Mouse (Mus musculus): ENCODE results near the gene Exoc8. TPM values are rescaled to one million over a fixed set of nuclear protein-coding genes. Genes with fewer than 3 reads are reported as not detected.

The Exoc8 gene
- polyA plus RNA-seq, 1 experiment from 2014 or later: 11.9 TPM

GRCm38 (mm10) chr8:124903198-124903597 lies 5.7 kb upstream of the Exoc8 start:
- H3K27ac ChIP-seq: no peak overlapping the region
- no peaks in the 10 kb centered on the region for H3K27me3 ChIP-seq
- no peak overlapping the region for H3K9ac ChIP-seq (replicated peaks)
- no peaks in the 10 kb centered on the region for H3K9me3 ChIP-seq
- peaks cover 7% of the 10 kb centered on the region for H3K4me1 ChIP-seq (replicated peaks)
- no peak overlapping the region for H3K4me3 ChIP-seq (replicated peaks)
- H3K4me2 ChIP-seq: no peak overlapping the region
- H3K36me3 ChIP-seq: peaks cover 83% of the 10 kb centered on the region
- no peak for ATAC-seq (ENCODE audit: insufficient number of reproducible peaks, insufficient read depth, low FRiP score, low TSS enrichment, low read depth)
- WGBS: 95% methylated on average over 15 of the region's 15 CpGs

- 6% methylated on average over 31 of the region's 31 CpGs for WGBS
- peak overlapping the region; percentile 50; the same call in 1 of the 2 replicates for H3K27ac ChIP-seq
These were observed 873 bp upstream of the Exoc8 start for GRCm38 (mm10) chr8:124898251-124898905.

DNA sequence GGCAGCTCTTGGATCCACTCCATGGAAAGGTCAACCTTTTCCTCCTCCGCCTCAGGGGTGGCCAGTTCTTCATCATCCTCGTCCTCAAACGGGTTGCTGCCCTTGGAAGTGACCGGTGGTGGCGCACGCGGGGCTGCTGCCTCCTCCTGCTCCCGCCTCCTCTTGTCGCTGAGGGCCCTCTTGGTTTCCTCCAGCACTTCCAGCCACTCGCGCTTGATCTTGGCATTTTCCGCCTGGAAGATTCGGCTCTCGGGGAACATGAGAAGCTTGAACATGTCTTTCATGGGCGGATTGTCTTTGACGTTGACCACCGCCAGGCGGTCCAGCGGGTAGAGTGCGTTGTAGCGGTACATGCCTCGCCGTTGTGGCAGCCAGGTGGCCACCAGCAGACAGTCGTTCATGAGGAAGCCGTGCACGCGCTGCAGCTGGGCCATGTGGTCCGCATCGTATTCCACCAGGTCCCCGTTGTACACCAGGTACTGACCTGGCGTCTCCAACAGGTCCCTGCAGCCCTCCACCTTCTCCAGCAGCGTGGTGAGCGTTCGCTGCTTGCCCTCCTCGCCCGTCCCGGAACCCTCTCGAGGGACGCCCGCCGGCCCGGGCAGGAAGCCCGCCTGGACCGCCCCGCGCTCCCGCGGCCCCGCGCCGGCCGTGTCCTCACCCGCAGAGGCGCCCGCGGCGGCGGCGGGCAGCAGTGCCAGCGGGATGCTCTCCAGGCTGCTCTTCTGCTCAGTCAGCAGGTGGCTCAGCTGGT lies 696 bp downstream of the Exoc8 start:
- peaks cover 49% of the 10 kb centered on the region for H3K36me3 ChIP-seq
- H3K27me3 ChIP-seq: no peaks in the 10 kb centered on the region

More at GRCm38 (mm10) chr8:124898251-124898905, 873 bp upstream of the Exoc8 start:
- no peaks in the 10 kb centered on the region for H3K27me3 ChIP-seq
- H3K4me2 ChIP-seq: peak overlapping the region; percentile 99
- peak overlapping the region; percentile 89 for H3K9ac ChIP-seq (replicated peaks)
- peaks cover 20% of the 10 kb centered on the region for H3K4me1 ChIP-seq (replicated peaks)
- peak overlapping the region; percentile 97 for H3K4me3 ChIP-seq (replicated peaks)
- ATAC-seq (ENCODE audit: insufficient number of reproducible peaks, insufficient read depth, low FRiP score, low TSS enrichment, low read depth): peak; percentile 12; the same call in 1 of the 2 replicates
- H3K9me3 ChIP-seq: no peaks in the 10 kb centered on the region
- peaks cover 64% of the 10 kb centered on the region for H3K36me3 ChIP-seq

GRCm38 (mm10) chr8:124896010-124896631 lies 1.4 kb downstream of the Exoc8 start:
- ATAC-seq (ENCODE audit: insufficient number of reproducible peaks, insufficient read depth, low FRiP score, low TSS enrichment, low read depth): no peak
- Histone ChIP-seq H3K4me3 (replicated peaks) (peak overlapping the region; percentile 97), H3K4me1 (replicated peaks) (peaks cover 28% of the 10 kb centered on the region), H3K36me3 (peaks cover 51% of the 10 kb centered on the region), H3K27me3 (no peaks in the 10 kb centered on the region), H3K9ac (replicated peaks) (peak overlapping the region; percentile 89), H3K27ac (no peak overlapping the region), H3K9me3 (no peaks in the 10 kb centered on the region), H3K4me2 (peak overlapping the region; percentile 99)
- 86% methylated on average over 26 of the region's 26 CpGs for WGBS

More for the DNA sequence above, 696 bp downstream of the Exoc8 start:
- Histone ChIP-seq H3K9ac (replicated peaks) (peak overlapping the region; percentile 89), H3K4me1 (replicated peaks) (peaks cover 28% of the 10 kb centered on the region), H3K4me2 (peak overlapping the region; percentile 99), H3K4me3 (replicated peaks) (peak overlapping the region; percentile 97), H3K27ac (peak overlapping the region; percentile 82), H3K9me3 (no peaks in the 10 kb centered on the region)
- 2% methylated on average over 60 of the region's 60 CpGs for WGBS
- ATAC-seq (ENCODE audit: insufficient number of reproducible peaks, insufficient read depth, low FRiP score, low TSS enrichment, low read depth): peak; percentile 28; the same call in 1 of the 2 replicates

DNA sequence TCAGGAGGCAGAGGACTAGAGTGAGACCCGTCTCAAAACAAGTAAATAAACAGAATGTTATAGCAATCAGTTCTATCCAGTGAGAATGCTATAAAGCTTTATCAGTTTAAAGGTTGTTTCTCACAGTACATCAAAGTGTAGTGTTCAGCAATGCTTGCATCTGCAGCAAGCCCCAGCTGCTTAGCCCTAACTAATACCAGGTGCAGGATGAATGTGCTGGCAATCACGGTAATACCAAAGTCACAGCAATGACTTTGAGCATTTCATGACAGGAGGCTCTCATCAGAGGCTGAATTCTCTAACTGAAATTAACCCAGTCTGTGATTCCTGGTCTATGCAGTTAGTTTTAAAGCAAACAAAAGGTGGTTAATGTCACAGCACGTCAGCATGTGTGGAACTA lies 4.9 kb downstream of the Exoc8 start:
- no peak for ATAC-seq (ENCODE audit: insufficient number of reproducible peaks, insufficient read depth, low FRiP score, low TSS enrichment, low read depth)
- peak overlapping the region; percentile 59; the same call in 1 of the 2 replicates for H3K27ac ChIP-seq
- no peak overlapping the region for H3K4me3 ChIP-seq (replicated peaks)
- H3K9me3 ChIP-seq: peaks cover 9% of the 10 kb centered on the region; the same call in 1 of the 2 replicates
- H3K4me2 ChIP-seq: no peak overlapping the region
- peaks cover 69% of the 10 kb centered on the region for H3K36me3 ChIP-seq
- no peaks in the 10 kb centered on the region for H3K27me3 ChIP-seq
- H3K4me1 ChIP-seq (replicated peaks): peaks cover 21% of the 10 kb centered on the region
- H3K9ac ChIP-seq (replicated peaks): no peak overlapping the region
- WGBS: 23% methylated on average over 3 of the region's 3 CpGs

GRCm38 (mm10) chr8:124888385-124888784 lies 9.1 kb downstream of the Exoc8 start:
- peaks cover 8% of the 10 kb centered on the region for H3K4me1 ChIP-seq (replicated peaks)
- WGBS: 97% methylated on average over 5 of the region's 5 CpGs
- no peak overlapping the region for H3K27ac ChIP-seq
- no peak overlapping the region for H3K9ac ChIP-seq (replicated peaks)
- H3K9me3 ChIP-seq: peaks cover 10% of the 10 kb centered on the region; the same call in 1 of the 2 replicates
- no peak overlapping the region for H3K4me2 ChIP-seq
- H3K4me3 ChIP-seq (replicated peaks): no peak overlapping the region
- peaks cover 85% of the 10 kb centered on the region for H3K36me3 ChIP-seq
- H3K27me3 ChIP-seq: no peaks in the 10 kb centered on the region
- no peak for ATAC-seq (ENCODE audit: insufficient number of reproducible peaks, insufficient read depth, low FRiP score, low TSS enrichment, low read depth)

DNA sequence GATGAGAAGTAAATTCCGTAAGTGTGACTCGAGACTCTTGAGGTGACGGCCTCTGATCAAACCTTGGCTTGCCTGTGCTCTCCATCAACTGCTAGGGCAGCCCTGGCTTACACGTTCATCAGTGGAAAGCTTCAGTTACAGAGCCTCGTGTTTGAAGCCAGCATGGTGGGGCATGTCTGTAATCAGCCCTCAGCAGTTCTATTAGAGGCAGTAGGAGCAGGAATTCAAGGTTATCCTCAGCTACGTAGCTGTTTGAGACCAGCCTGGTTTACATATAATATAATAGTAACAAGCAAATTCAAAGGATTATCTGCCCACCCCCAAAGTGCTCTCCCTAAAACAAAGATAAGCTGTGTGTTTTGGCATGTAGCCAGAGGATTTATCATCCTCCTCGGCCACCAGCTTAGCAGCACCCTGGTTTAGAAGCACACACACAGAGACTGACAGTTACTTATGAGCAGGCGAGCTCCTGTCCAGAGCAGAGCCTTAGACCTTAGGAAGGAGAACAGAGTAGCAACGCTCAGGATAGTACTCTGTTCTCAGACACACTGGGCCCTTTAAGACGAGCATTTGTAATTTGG lies 18.5 kb downstream of the Exoc8 start:
- peaks cover 98% of the 10 kb centered on the region for H3K36me3 ChIP-seq
- no peak for ATAC-seq (ENCODE audit: insufficient number of reproducible peaks, insufficient read depth, low FRiP score, low TSS enrichment, low read depth)
- 92% methylated on average over 10 of the region's 10 CpGs for WGBS

GRCm38 (mm10) chr8:124878141-124878540 lies 19.4 kb downstream of the Exoc8 start:
- no peak overlapping the region for H3K9ac ChIP-seq (replicated peaks)
- no peak overlapping the region for H3K4me3 ChIP-seq (replicated peaks)
- no peak overlapping the region for H3K27ac ChIP-seq
- 91% methylated on average over 5 of the region's 5 CpGs for WGBS
- H3K4me2 ChIP-seq: no peak overlapping the region
- no peak for ATAC-seq (ENCODE audit: insufficient number of reproducible peaks, insufficient read depth, low FRiP score, low TSS enrichment, low read depth)
- peaks cover 98% of the 10 kb centered on the region for H3K36me3 ChIP-seq
- no peaks in the 10 kb centered on the region for H3K4me1 ChIP-seq (replicated peaks)
- no peaks in the 10 kb centered on the region for H3K27me3 ChIP-seq
- no peaks in the 10 kb centered on the region for H3K9me3 ChIP-seq

More for the DNA sequence above, 18.5 kb downstream of the Exoc8 start:
- H3K4me2 ChIP-seq: no peak overlapping the region
- no peak overlapping the region for H3K4me3 ChIP-seq (replicated peaks)
- no peaks in the 10 kb centered on the region for H3K27me3 ChIP-seq
- H3K9me3 ChIP-seq: no peaks in the 10 kb centered on the region
- no peaks in the 10 kb centered on the region for H3K4me1 ChIP-seq (replicated peaks)
- H3K9ac ChIP-seq (replicated peaks): no peak overlapping the region
- no peak overlapping the region for H3K27ac ChIP-seq

GRCm38 (mm10) chr8:124872690-124873089 lies 24.8 kb downstream of the Exoc8 start:
- no peak for ATAC-seq (ENCODE audit: insufficient number of reproducible peaks, insufficient read depth, low FRiP score, low TSS enrichment, low read depth)
- Histone ChIP-seq H3K27me3 (no peaks in the 10 kb centered on the region), H3K27ac (no peak overlapping the region), H3K4me1 (replicated peaks) (no peaks in the 10 kb centered on the region), H3K4me2 (no peak overlapping the region), H3K9ac (replicated peaks) (no peak overlapping the region), H3K4me3 (replicated peaks) (no peak overlapping the region), H3K36me3 (peaks cover 72% of the 10 kb centered on the region), H3K9me3 (no peaks in the 10 kb centered on the region)
- WGBS: 87% methylated on average over 5 of the region's 5 CpGs

GRCm38 (mm10) chr8:124872081-124872480 lies 25.4 kb downstream of the Exoc8 start:
- no peaks in the 10 kb centered on the region for H3K4me1 ChIP-seq (replicated peaks)
- H3K4me2 ChIP-seq: no peak overlapping the region
- 94% methylated on average over 7 of the region's 7 CpGs for WGBS
- H3K27me3 ChIP-seq: no peaks in the 10 kb centered on the region
- H3K27ac ChIP-seq: no peak overlapping the region
- H3K4me3 ChIP-seq (replicated peaks): no peak overlapping the region
- H3K9ac ChIP-seq (replicated peaks): no peak overlapping the region
- peaks cover 71% of the 10 kb centered on the region for H3K36me3 ChIP-seq
- ATAC-seq (ENCODE audit: insufficient number of reproducible peaks, insufficient read depth, low FRiP score, low TSS enrichment, low read depth): no peak
- H3K9me3 ChIP-seq: no peaks in the 10 kb centered on the region

GRCm38 (mm10) chr8:124871474-124871873 lies 26.0 kb downstream of the Exoc8 start:
- 92% methylated on average over 7 of the region's 7 CpGs for WGBS
- Histone ChIP-seq H3K27ac (no peak overlapping the region), H3K4me3 (replicated peaks) (no peak overlapping the region), H3K4me2 (no peak overlapping the region), H3K9me3 (no peaks in the 10 kb centered on the region), H3K27me3 (no peaks in the 10 kb centered on the region), H3K4me1 (replicated peaks) (no peaks in the 10 kb centered on the region), H3K36me3 (peaks cover 67% of the 10 kb centered on the region), H3K9ac (replicated peaks) (no peak overlapping the region)
- no peak for ATAC-seq (ENCODE audit: insufficient number of reproducible peaks, insufficient read depth, low FRiP score, low TSS enrichment, low read depth)
